Mouse (Mus musculus) ES-E14 (cell line): ENCODE results near the gene D430042O09Rik. TPM values are rescaled to one million over a fixed set of nuclear protein-coding genes. Genes with fewer than 3 reads are reported as not detected.

ENCODE experiments used
- DNase-seq: peaks from one replicate; pipeline ENCODE4 v3.0.0-alpha.2; 2013; ENCODE audit warnings: low read depth, low spot score
- H3K27ac ChIP-seq: 2 replicates; pipeline ENCODE4 v1.5.1; 2012; ENCODE audit warnings: low read depth, mild to moderate bottlenecking, low read length, moderate library complexity, mixed read lengths; ENCODE audit not compliant: poor library complexity, insufficient read depth, severe bottlenecking
- H3K36me3 ChIP-seq: 2 replicates; pipeline ENCODE4 v1.6.1; 2012; ENCODE audit warnings: mild to moderate bottlenecking, low read length, moderate library complexity, mixed read lengths; ENCODE audit not compliant: control insufficient read depth, poor library complexity, insufficient read depth, severe bottlenecking
- H3K4me1 ChIP-seq, 2 experiments: fragments of 150-350 bp in 1 of 2; sonication (generic) in 1 of 2; 2 replicates each; pipeline ENCODE4 v1.6.1; 2012; ENCODE audit warnings: low read length in 2 of 2, mild to moderate bottlenecking in 1 of 2, mixed read lengths in 1 of 2; ENCODE audit not compliant: control insufficient read depth in 2 of 2, insufficient read depth in 2 of 2, poor library complexity in 1 of 2
- H3K4me3 ChIP-seq, 2 experiments: fragments of 150-350 bp in 1 of 2; sonication (generic) in 1 of 2; 2 replicates each; pipeline ENCODE4 v1.5.1; 2012; ENCODE audit warnings: low read length in 2 of 2, low read depth in 1 of 2, mild to moderate bottlenecking in 1 of 2, mixed read lengths in 1 of 2; ENCODE audit not compliant: insufficient read depth in 1 of 2, poor library complexity in 1 of 2, severe bottlenecking in 1 of 2
- H3K9ac ChIP-seq: 2 replicates; pipeline ENCODE4 v1.6.1; 2012; ENCODE audit warnings: low read depth, mild to moderate bottlenecking, low read length, mixed read lengths; ENCODE audit not compliant: poor library complexity, insufficient read depth, severe bottlenecking
- H3K9me3 ChIP-seq: fragments of 150-350 bp; sonication (generic); 2 replicates; pipeline ENCODE4 v1.6.1; 2012; ENCODE audit warnings: low read depth, mild to moderate bottlenecking, low read length; ENCODE audit not compliant: control insufficient read depth, insufficient read depth
- CHD2 ChIP-seq: IDR thresholded peaks from 2 replicates; pipeline ENCODE4 v1.6.1; 2014; ENCODE audit warnings: mild to moderate bottlenecking, low read depth, low read length, inconsistent platforms
- HCFC1 ChIP-seq: IDR thresholded peaks from 2 replicates; pipeline ENCODE4 v1.6.1; 2012; ENCODE audit warnings: low read length, inconsistent platforms, borderline replicate concordance; ENCODE audit not compliant: insufficient read depth
- MAFK ChIP-seq: IDR thresholded peaks from 2 replicates; pipeline ENCODE4 v1.6.1; 2014; ENCODE audit warnings: mild to moderate bottlenecking, low read depth, low read length, inconsistent platforms; ENCODE audit not compliant: insufficient read depth
- ZC3H11A ChIP-seq: IDR thresholded peaks from 2 replicates; pipeline ENCODE4 v1.6.1; 2012; ENCODE audit warnings: low read depth, mild to moderate bottlenecking, inconsistent platforms, low read length, borderline replicate concordance
- ZNF384 ChIP-seq: IDR thresholded peaks from 2 replicates; pipeline ENCODE4 v1.6.1; 2012; ENCODE audit warnings: low read depth, low read length, inconsistent platforms
- in situ Hi-C, 2 experiments: fragments of 600-800 bp; cut with MboI; formaldehyde crosslinking; loops; one replicate each; pipeline ENCODE4 v1.15.1; 2025; ENCODE audit warnings: low sequenced_read_pairs in 2 of 2, inconsistent platforms in 1 of 2; ENCODE audit not compliant: unreplicated experiment in 2 of 2
- total RNA-seq: library from RNA; depleted of rRNA; stranded (reverse); fragments of 300-350 nt; gene quantifications from 2 replicates; pipeline ENCODE4 v1.2.3, GENCODE M21; 2012

The D430042O09Rik gene
- total RNA-seq, 1 experiment: 4.4 TPM

GRCm38 (mm10) chr7:125808210-125808609, 100.5 kb downstream of the D430042O09Rik start:
- H3K9me3 ChIP-seq: no peaks in the 10 kb centered on the region
- no peak overlapping the region for H3K4me3 ChIP-seq
- peaks cover 0 to 4% of the 10 kb centered on the region in 2 experiments; a peak in 1 of 4 replicates for H3K4me1 ChIP-seq
- H3K36me3 ChIP-seq: no peaks in the 10 kb centered on the region
- no peak overlapping the region for H3K9ac ChIP-seq
- TF ChIP-seq HCFC1: no peak
- TF ChIP-seq CHD2: no peak
- TF ChIP-seq ZC3H11A: no peak
- no peak for TF ChIP-seq ZNF384
- no peak for TF ChIP-seq MAFK
- no peak for DNase-seq
- in situ Hi-C loops: no loop called here
- no peak overlapping the region for H3K27ac ChIP-seq

- Histone ChIP-seq H3K4me1 (no peaks in the 10 kb centered on the region), H3K4me3 (no peak overlapping the region), H3K9ac (no peak overlapping the region), H3K36me3 (no peaks in the 10 kb centered on the region; the same call in 1 of the 2 replicates), H3K9me3 (no peaks in the 10 kb centered on the region), H3K27ac (no peak overlapping the region)
- DNase-seq: no peak
- TF ChIP-seq ZC3H11A (no peak), MAFK (no peak), HCFC1 (no peak), CHD2 (no peak), ZNF384 (no peak)
- in situ Hi-C loops: no loop called here
Observed at GRCm38 (mm10) chr7:125812721-125813120, 105.0 kb downstream of the D430042O09Rik start.

GRCm38 (mm10) chr7:125815733-125816132, 108.0 kb downstream of the D430042O09Rik start:
- in situ Hi-C loops: no loop called here
- no peaks in the 10 kb centered on the region; the same call in 1 of the 2 replicates for H3K36me3 ChIP-seq
- H3K9ac ChIP-seq: no peak overlapping the region
- no peaks in the 10 kb centered on the region for H3K4me1 ChIP-seq
- H3K27ac ChIP-seq: no peak overlapping the region
- no peaks in the 10 kb centered on the region for H3K9me3 ChIP-seq
- TF ChIP-seq ZC3H11A (no peak), HCFC1 (no peak), MAFK (no peak), ZNF384 (no peak), CHD2 (no peak)
- no peak for DNase-seq
- H3K4me3 ChIP-seq: no peak overlapping the region

GRCm38 (mm10) chr7:125818301-125818712, 110.6 kb downstream of the D430042O09Rik start:
- TF ChIP-seq MAFK (no peak), ZNF384 (no peak), CHD2 (no peak), ZC3H11A (no peak), HCFC1 (no peak)
- no peaks in the 10 kb centered on the region for H3K9me3 ChIP-seq
- no peak overlapping the region for H3K4me3 ChIP-seq
- in situ Hi-C loops: no loop called here
- DNase-seq: no peak
- H3K4me1 ChIP-seq: no peaks in the 10 kb centered on the region
- no peak overlapping the region for H3K27ac ChIP-seq
- no peaks in the 10 kb centered on the region; the same call in 1 of the 2 replicates for H3K36me3 ChIP-seq
- no peak overlapping the region for H3K9ac ChIP-seq

- Histone ChIP-seq H3K4me3 (no peak overlapping the region), H3K27ac (no peak overlapping the region; the same call in 1 of the 2 replicates), H3K9me3 (no peaks in the 10 kb centered on the region), H3K36me3 (no peaks in the 10 kb centered on the region; the same call in 1 of the 2 replicates), H3K4me1 (no peaks in the 10 kb centered on the region), H3K9ac (no peak overlapping the region)
- in situ Hi-C loops: no loop called here
- TF ChIP-seq CHD2: no peak
- TF ChIP-seq MAFK: no peak
- no peak for TF ChIP-seq ZNF384
- TF ChIP-seq ZC3H11A: no peak
- TF ChIP-seq HCFC1: no peak
- no peak for DNase-seq
Observed at GRCm38 (mm10) chr7:125820233-125820632, 112.5 kb downstream of the D430042O09Rik start.
